Mouse (Mus musculus) colon, adult 2 months (tissue): ENCODE measurements around the gene Timm13. TPM values are rescaled to one million over a fixed set of nuclear protein-coding genes. Genes with fewer than 3 reads are reported as not detected.

Experiments used
- polyA plus RNA-seq: library from polyadenylated mRNA; depleted of rRNA; stranded (reverse); fragments of >200 nt; gene quantifications from 2 replicates; pipeline ENCODE4 v1.2.3, GENCODE M21; 2012; rRNA removed

The Timm13 gene
- 270 and 310 TPM in 2 replicates for polyA plus RNA-seq

DNA sequence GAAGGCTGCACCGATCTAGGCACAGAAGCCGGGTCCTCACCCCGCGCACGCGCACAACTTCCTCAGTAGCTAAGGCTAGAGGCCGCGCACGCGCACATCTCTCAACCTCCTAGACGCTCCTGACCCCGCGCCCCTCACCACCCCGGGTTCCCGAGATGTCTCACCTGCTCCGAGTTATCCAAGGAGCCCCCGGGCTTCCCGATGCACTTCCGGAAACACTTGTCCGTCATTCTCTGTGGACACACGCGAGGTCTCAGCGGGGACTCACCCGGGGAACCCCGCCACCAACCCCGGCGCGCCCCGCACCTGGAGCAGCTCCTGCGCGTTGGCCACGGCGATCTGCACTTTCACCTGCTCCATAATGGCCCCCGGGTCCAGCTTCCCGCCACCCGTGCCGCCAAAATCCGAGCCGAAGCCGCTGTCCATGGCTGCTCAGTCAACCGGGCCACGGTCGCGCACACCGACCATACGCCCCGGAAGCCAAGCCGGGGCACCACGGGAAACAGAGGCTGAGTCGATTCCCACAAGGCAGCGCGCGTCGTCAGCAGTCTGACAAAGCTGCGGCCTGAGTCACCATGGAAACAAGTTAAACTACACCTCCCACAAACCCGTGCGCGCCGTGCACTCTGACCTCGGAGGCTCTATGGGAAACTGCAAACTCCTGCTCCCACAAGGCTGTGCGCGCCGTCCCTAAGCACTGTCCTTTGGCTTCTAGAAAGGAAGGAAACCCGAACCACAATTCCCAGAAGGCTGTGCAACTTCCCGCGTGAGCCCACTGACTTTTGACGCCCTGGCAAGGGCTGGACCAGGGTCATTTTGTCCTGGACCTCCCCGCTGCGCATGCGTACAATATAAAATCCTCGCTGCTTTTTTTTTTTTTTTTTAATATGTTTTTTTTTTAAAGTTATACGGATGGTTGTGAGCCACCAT, at the start of gene Timm13:
Gene Timm13 (minus strand): TSS at position 652 of the 930 bp plus-strand sequence.

DNA sequence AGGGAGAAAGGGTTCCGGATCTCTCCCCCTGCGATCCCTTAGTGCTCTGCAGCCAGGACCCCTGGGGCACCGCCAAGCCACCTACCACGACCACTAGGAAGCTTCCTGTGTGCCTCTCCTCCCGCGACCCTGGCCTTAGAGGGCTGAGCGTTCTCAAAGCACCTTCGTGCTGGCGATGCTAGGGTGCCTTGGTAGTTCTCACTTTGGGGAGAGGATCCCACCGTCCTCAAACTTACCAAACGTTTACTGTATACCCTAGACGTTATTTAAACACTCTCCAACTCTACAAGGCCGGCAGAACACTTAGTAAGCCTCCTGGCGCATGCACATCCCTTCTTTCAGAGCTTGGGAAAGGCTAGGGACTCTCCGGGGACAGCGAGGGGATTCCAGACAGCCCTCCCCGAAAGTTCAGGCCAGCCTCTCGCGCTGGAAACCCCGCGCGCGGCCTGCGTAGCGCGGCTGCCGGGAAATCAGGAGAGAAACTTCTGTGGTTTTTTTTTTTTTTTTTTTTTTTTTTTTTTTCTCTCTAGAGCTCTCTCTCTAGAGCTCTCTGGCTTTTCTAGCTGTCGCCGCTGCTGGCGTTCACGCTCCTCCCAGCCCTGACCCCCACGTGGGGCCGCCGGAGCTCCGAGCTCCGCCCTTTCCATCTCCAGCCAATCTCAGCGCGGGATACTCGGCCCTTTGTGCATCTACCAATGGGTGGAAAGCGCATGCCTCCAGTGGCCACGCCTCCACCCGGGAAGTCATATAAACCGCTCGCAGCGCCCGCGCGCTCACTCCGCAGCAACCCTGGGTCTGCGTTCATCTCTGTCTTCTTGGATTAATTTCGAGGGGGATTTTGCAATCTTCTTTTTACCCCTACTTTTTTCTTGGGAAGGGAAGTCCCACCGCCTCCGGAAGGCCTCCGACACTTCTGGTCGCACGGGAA, 28.8 kb upstream of the Timm13 start, which contains the start of gene Gadd45b:
Gene Gadd45b (plus strand): TSS at position 775 of the 928 bp plus-strand sequence.

DNA sequence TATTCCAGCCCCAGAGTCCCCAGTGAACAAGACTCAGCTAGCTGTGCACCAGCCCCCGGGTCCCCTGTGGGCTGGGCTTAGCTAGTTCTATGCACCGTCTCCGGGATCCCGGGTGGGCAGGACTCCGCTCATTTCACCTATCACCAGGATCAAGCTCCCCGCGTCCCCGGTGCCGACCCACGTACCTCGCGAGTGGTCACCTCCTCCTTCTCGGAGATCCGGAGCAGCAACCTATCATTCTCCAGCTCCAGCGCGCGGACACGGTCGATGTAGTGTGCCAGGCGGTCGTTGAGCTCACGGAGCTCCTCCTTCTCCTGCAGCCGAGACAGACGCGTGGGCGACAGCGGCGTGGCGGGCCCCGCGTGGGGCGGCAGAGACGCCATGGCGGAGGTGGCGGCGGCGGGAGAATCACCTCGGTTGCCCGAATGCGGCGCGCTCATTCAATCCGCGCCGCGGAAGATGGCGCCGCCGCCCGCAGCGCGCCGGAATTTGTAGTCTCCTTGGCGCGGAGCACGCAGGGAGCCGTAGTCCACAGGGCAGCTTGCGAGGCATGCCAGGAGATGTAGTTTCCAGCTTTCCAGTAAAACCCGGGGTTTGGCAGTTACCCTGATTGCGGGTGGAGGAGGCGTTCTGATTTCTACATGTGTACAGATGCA, 17.1 kb upstream of the Timm13 start, which contains the start of gene Lmnb2:
Gene Lmnb2 (minus strand): TSS at position 467 of the 656 bp plus-strand sequence.

DNA sequence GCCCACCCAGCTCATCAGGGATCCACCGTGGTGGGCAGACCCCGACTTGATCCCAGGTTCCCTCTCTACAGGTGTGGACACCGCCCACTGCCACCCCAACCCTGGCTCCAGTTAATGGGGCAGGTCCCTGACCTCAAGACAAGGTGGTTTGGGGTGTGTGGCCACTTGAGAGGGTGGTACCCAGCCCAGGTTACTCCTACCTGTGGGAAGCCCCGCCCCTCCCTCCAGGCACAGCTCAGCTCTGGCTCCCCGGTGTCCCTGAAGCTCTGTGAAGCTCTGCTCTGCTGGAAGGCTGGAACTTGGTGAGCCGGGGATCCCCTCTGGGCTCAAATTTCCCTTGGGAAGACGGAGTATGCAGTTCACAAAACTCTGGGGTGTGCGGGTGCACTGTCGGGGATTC, 29.2 kb downstream of the Timm13 start, which contains the start of gene Tmprss9:
Gene Tmprss9 (plus strand): TSS at position 268 of the 400 bp plus-strand sequence.

DNA sequence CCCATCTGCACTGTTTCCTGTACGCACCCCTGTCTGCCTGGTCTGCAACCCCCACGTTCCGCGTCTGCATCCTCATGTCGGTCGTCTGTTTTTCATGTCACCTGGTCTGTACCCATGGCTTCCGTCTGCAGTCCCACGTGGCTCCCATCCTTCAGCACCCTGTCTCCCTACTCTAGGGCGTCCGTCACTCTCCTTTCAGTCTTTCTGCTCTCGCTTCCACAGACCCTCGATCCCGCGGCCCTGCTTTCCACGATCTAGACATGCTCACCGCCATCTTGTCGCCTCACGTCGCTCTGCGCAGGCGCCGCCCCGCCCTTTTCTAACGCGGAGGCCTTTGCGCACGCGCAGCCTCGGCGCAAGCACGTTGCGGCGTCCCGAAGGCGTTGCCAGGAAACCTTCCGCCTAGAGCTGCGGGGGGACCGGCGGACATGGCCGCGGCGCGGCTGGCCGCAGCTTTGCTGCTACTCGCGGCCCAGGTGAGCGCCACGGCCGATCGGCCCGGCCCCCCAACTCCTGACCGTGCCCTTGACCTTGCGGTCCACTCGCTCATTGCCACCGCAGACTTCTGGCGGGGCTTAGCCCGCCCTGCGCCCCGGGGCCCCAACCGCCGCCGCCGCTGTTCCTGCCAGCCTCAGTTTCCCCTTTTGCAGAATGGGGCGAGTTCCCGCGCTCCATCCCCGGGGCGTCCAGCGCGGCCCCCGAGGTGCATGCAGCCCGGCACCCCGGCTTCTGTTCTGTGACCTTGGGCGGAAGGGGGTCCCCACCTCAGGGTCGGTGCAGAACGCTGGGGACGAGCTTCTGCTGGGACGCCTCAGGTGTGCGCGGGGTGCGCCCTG, 45.6 kb downstream of the Timm13 start, which contains the start of the genes Lsm7 and Sppl2b:
Gene Lsm7 (minus strand): TSS at position 297 of the 836 bp plus-strand sequence.
Gene Sppl2b (plus strand): TSS at position 363 of the 836 bp plus-strand sequence.

Other genes with a start within 250 kb of the Timm13 start
- 89.5 and 97.5 TPM in 2 replicates for gene Btbd2, start 243.9 kb downstream of the Timm13 start, polyA plus RNA-seq
- gene Mknk2, start 222.9 kb downstream of the Timm13 start, polyA plus RNA-seq: 385 and 392 TPM in 2 replicates
- 39.9 and 49.0 TPM in 2 replicates for gene Mob3a, start 199.0 kb downstream of the Timm13 start, polyA plus RNA-seq
- 52.3 and 56.7 TPM in 2 replicates for gene Izumo4, start 198.8 kb downstream of the Timm13 start, polyA plus RNA-seq
- gene Ap3d1, start 158.7 kb downstream of the Timm13 start, polyA plus RNA-seq: 116 and 122 TPM in 2 replicates
- 25.5 and 45.2 TPM in 2 replicates for gene Dot1l, start 145.8 kb downstream of the Timm13 start, polyA plus RNA-seq
- gene Sf3a2, start 102.8 kb downstream of the Timm13 start, polyA plus RNA-seq: 31.8 and 39.2 TPM in 2 replicates
- 54.2 and 71.9 TPM in 2 replicates for gene Plekhj1, start 102.3 kb downstream of the Timm13 start, polyA plus RNA-seq
- 0.67 and 1.1 TPM in 2 replicates for gene Amh, start 95.7 kb downstream of the Timm13 start, polyA plus RNA-seq
- 0.13 TPM in 1 of 2 replicates, not detected in the other for gene Jsrp1, start 87.5 kb downstream of the Timm13 start, polyA plus RNA-seq
- 843 and 1,116 TPM in 2 replicates for gene Oaz1, start 74.3 kb downstream of the Timm13 start, polyA plus RNA-seq
- not detected in 2 replicates for gene Lingo3, start 56.9 kb downstream of the Timm13 start, polyA plus RNA-seq
- 73.9 and 111 TPM in 2 replicates for gene Lsm7, start 45.8 kb downstream of the Timm13 start, polyA plus RNA-seq
- 128 and 145 TPM in 2 replicates for gene Sppl2b, start 45.7 kb downstream of the Timm13 start, polyA plus RNA-seq
- 0.30 and 0.33 TPM in 2 replicates for gene Tmprss9, start 29.1 kb downstream of the Timm13 start, polyA plus RNA-seq
- 42.0 and 44.6 TPM in 2 replicates for gene Lmnb2, start 17.3 kb upstream of the Timm13 start, polyA plus RNA-seq
- 28.3 and 29.6 TPM in 2 replicates for gene Gadd45b, start 29.1 kb upstream of the Timm13 start, polyA plus RNA-seq
- 1.2 and 1.7 TPM in 2 replicates for gene Gng7, start 114.0 kb upstream of the Timm13 start, polyA plus RNA-seq
- gene Diras1, start 124.7 kb upstream of the Timm13 start, polyA plus RNA-seq: 0.54 and 0.86 TPM in 2 replicates
- gene Slc39a3, start 136.5 kb upstream of the Timm13 start, polyA plus RNA-seq: 43.7 and 44.3 TPM in 2 replicates
- gene Sgta, start 159.2 kb upstream of the Timm13 start, polyA plus RNA-seq: 211 and 238 TPM in 2 replicates
- gene Thop1, start 169.1 kb upstream of the Timm13 start, polyA plus RNA-seq: 58.4 and 62.8 TPM in 2 replicates
- gene Creb3l3, start 197.9 kb upstream of the Timm13 start, polyA plus RNA-seq: 4.2 and 6.2 TPM in 2 replicates
- 322 and 325 TPM in 2 replicates for gene Map2k2, start 204.9 kb upstream of the Timm13 start, polyA plus RNA-seq
- gene Zbtb7a, start 234.3 kb upstream of the Timm13 start, polyA plus RNA-seq: 243 and 284 TPM in 2 replicates